ENCODE assay signal across 13 mouse cellular contexts in the genomic region with DNA sequence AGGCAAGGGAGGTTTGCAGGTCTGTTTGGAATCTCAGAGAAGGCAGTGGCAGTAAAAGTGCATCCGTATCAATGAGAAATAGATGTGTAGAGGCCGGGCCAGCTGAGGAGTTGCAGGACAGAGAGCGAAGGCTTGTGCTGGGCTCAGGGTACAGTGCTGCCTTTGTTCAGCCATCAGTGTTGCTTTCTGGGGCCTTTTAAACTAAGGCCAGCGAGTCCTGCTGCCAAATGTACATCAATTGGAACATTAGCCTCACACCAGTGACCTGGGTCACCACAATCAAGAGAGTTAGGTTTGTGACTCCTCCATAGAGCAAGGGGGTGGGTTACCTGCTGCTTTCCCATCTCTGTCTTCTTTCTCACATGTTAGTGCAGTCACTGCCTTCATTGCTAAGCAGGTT. TPM values are rescaled to one million over a fixed set of nuclear protein-coding genes. Genes with fewer than 3 reads are reported as not detected.
A peak's percentile ranks its signal among the peaks of the same experiment; 100 is the strongest.
DNase-seq lines count a peak whose midpoint lies in the region; ATAC-seq and TF ChIP-seq lines count a peak whose summit lies in the region.
"Had no signal": no experiment of that assay in that cellular context is flagged by ENCODE, and none has a peak within 500 bp of the region (broad histone marks: within the 10 kb centered on the region; RNA-seq: fewer than 3 reads in every experiment).

No protein-coding gene starts in this region.

- H3K27me3 ChIP-seq in cerebellum, adult 2 months (ENCODE audit: control insufficient read depth, insufficient read depth, low read length) = no peaks in the 10 kb centered on the region
- no peaks in the 10 kb centered on the region for H3K27me3 ChIP-seq in intestine, embryonic 15.5 days (replicated peaks)
- H3K27me3 ChIP-seq in intestine, postnatal 0 days (replicated peaks; ENCODE audit: control insufficient read depth, insufficient read depth, low read length) = no peaks in the 10 kb centered on the region

- 70% methylated on average over 4 of the region's 4 CpGs for WGBS in cerebellum, adult 2 months
- WGBS in intestine, embryonic 15.5 days = 70% methylated on average over 4 of the region's 4 CpGs
- 76% methylated on average over 4 of the region's 4 CpGs for WGBS in intestine, postnatal 0 days

- no peak for TF ChIP-seq POLR2A in cerebellum, adult 2 months (IDR thresholded peaks at IDR 0.05; ENCODE audit: borderline replicate concordance, insufficient read depth, low read length)

- no peaks in the 10 kb centered on the region for H3K36me3 ChIP-seq in intestine, embryonic 15.5 days
- H3K36me3 ChIP-seq in intestine, postnatal 0 days (ENCODE audit: control insufficient read depth, insufficient read depth) = no peaks in the 10 kb centered on the region
- H3K36me3 ChIP-seq: G1E had no signal

- no peak for ATAC-seq in intestine, embryonic 15.5 days
- no peak for ATAC-seq in intestine, postnatal 0 days

- H3K27ac ChIP-seq in cerebellum, adult 2 months (ENCODE audit: insufficient read depth, low read length) = peak overlapping the region; percentile 52
- 0 out of 2 replicates have a peak overlapping the region, but pooled peaks have one; percentile 11 for H3K27ac ChIP-seq in intestine, embryonic 15.5 days
- no peak overlapping the region for H3K27ac ChIP-seq in intestine, postnatal 0 days (ENCODE audit: low read depth, low read length)

- no peaks in the 10 kb centered on the region for H3K9me3 ChIP-seq in intestine, embryonic 15.5 days
- H3K9me3 ChIP-seq in intestine, postnatal 0 days (ENCODE audit: control insufficient read depth) = no peaks in the 10 kb centered on the region
- H3K9me3 ChIP-seq: G1E had no signal

- peaks cover 33% of the 10 kb centered on the region for H3K4me1 ChIP-seq in cerebellum, adult 2 months (ENCODE audit: control insufficient read depth, insufficient read depth, low read length)
- H3K4me1 ChIP-seq in intestine, embryonic 15.5 days (replicated peaks) = peaks cover 55% of the 10 kb centered on the region
- H3K4me1 ChIP-seq in intestine, postnatal 0 days (replicated peaks; ENCODE audit: control insufficient read depth, insufficient read depth, low read length) = peaks cover 6% of the 10 kb centered on the region

- no peak for TF ChIP-seq CTCF in cerebellum, adult 2 months (IDR thresholded peaks at IDR 0.05; ENCODE audit: borderline replicate concordance, insufficient read depth, low read depth, low read length)
- TF ChIP-seq CTCF in intestine, postnatal 0 days (IDR thresholded peaks at IDR 0.05; ENCODE audit: low read depth) = no peak

- H3K4me3 ChIP-seq in cerebellum, adult 2 months (replicated peaks; ENCODE audit: insufficient read depth, low read depth, low read length) = no peak overlapping the region
- H3K4me3 ChIP-seq in intestine, embryonic 15.5 days (replicated peaks) = no peak overlapping the region
- no peak overlapping the region for H3K4me3 ChIP-seq in intestine, postnatal 0 days (ENCODE audit: low read depth, low read length)

- no peak for DNase-seq in cerebellum, adult 2 months
- DNase-seq in cerebellum, postnatal 10 days = no peak
- peak; percentile 50 to 65 for DNase-seq in right cerebral cortex, postnatal 10 days (ENCODE audit: low spot score in 2 of 2)
- DNase-seq in right cerebral cortex, postnatal 4 days = no peak
- no peak for DNase-seq in adrenal gland, adult 18-20 months (ENCODE audit: low spot score in 2 of 2)
- no peak for DNase-seq in layer of hippocampus, postnatal 25 days (ENCODE audit: extremely low spot score in 1 of 2, low spot score in 1 of 2)
- DNase-seq: adrenal gland, adult 8-10 months; kidney, adult 18-20 months had no signal

- H3K9ac ChIP-seq in intestine, embryonic 15.5 days = no peak overlapping the region
- no peak overlapping the region for H3K9ac ChIP-seq in intestine, postnatal 0 days (ENCODE audit: low read depth, low read length)

- H3K4me2 ChIP-seq in intestine, embryonic 15.5 days (replicated peaks) = no peak overlapping the region
- H3K4me2 ChIP-seq in intestine, postnatal 0 days (replicated peaks; ENCODE audit: low read depth) = no peak overlapping the region

RNA-seq across cellular contexts. Expression of a gene that starts 16.2 kb away (rescaled TPM):
- 63.0 and 65.8 TPM in 2 replicates for polyA plus RNA-seq in cerebellum, adult 2 months (2012; rRNA removed)
- polyA plus RNA-seq in intestine, embryonic 15.5 days (2015; fragmentation: Nextera tagmentation; extraction: Ambion mirVana) = 13.1 and 14.0 TPM in 2 replicates
- 11.9 and 12.1 TPM in 2 replicates for polyA plus RNA-seq in intestine, postnatal 0 days (2015; fragmentation: Nextera tagmentation; extraction: Ambion mirVana)
- 10 to 100 TPM; 36.9 to 39.9 TPM for total RNA-seq in adrenal gland, adult 18-20 months (2021)
- total RNA-seq in layer of hippocampus, postnatal 25 days (2021) = 100 to 1,000 TPM; 122 to 123 TPM

RNA-seq across cellular contexts. Expression of a gene that starts 30.9 kb away (rescaled TPM):
- polyA plus RNA-seq in cerebellum, adult 2 months (2012; rRNA removed) = 0.87 and 2.0 TPM in 2 replicates
- 0.28 TPM in 1 of 2 replicates, not detected in the other for polyA plus RNA-seq in intestine, embryonic 15.5 days (2015; fragmentation: Nextera tagmentation; extraction: Ambion mirVana)
- 0.16 TPM in 1 of 2 replicates, not detected in the other for polyA plus RNA-seq in intestine, postnatal 0 days (2015; fragmentation: Nextera tagmentation; extraction: Ambion mirVana)
- total RNA-seq in adrenal gland, adult 18-20 months (2021) = not detected
- total RNA-seq in layer of hippocampus, postnatal 25 days (2021) = 1 to 10 TPM in 1 of 2 experiments, under 1 TPM in 1; 0.59 to 3.1 TPM
- total RNA-seq: adrenal gland, adult 8-10 months; common myeloid progenitor, adult 5-6 weeks; megakaryocyte progenitor cell, adult 5-6 weeks had no signal
- polyA plus RNA-seq: G1E had no signal

RNA-seq across cellular contexts. Expression of a gene that starts 43.7 kb away (rescaled TPM):
- polyA plus RNA-seq in cerebellum, adult 2 months (2012; rRNA removed) = 51.2 and 56.3 TPM in 2 replicates
- 6.8 and 7.9 TPM in 2 replicates for polyA plus RNA-seq in intestine, embryonic 15.5 days (2015; fragmentation: Nextera tagmentation; extraction: Ambion mirVana)
- 4.6 and 4.7 TPM in 2 replicates for polyA plus RNA-seq in intestine, postnatal 0 days (2015; fragmentation: Nextera tagmentation; extraction: Ambion mirVana)
- 10 to 100 TPM; 67.6 to 72.3 TPM for total RNA-seq in adrenal gland, adult 18-20 months (2021)
- 10 to 100 TPM; 74.1 to 77.6 TPM for total RNA-seq in layer of hippocampus, postnatal 25 days (2021)

RNA-seq across cellular contexts. Expression of a gene that starts 56.4 kb away (rescaled TPM):
- 0.74 and 0.84 TPM in 2 replicates for polyA plus RNA-seq in cerebellum, adult 2 months (2012; rRNA removed)
- polyA plus RNA-seq in intestine, embryonic 15.5 days (2015; fragmentation: Nextera tagmentation; extraction: Ambion mirVana) = 2.7 and 2.9 TPM in 2 replicates
- 3.2 and 3.7 TPM in 2 replicates for polyA plus RNA-seq in intestine, postnatal 0 days (2015; fragmentation: Nextera tagmentation; extraction: Ambion mirVana)
- 1 to 10 TPM; 2.6 to 2.8 TPM for total RNA-seq in adrenal gland, adult 18-20 months (2021)
- total RNA-seq in layer of hippocampus, postnatal 25 days (2021) = under 1 TPM in 1 of 2 experiments, not detected in 1; 0.22 TPM

Comparison
In these comparisons a context has a peak if more than half of its experiments do, and no peak if none do; other contexts are left out.
1. DNase-seq: peak in right cerebral cortex, postnatal 10 days (2 of 2); none in cerebellum, adult 2 months (0 of 2), cerebellum, postnatal 10 days (0 of 2), right cerebral cortex, postnatal 4 days (single experiment), adrenal gland, adult 18-20 months (0 of 2) and layer of hippocampus, postnatal 25 days (0 of 2).